Mouse (Mus musculus): ENCODE measurements around the gene Fbxl19. TPM values are rescaled to one million over a fixed set of nuclear protein-coding genes. Genes with fewer than 3 reads are reported as not detected.
"Not testable (repeated sequence)": the region's sequence is repeated elsewhere in the genome, so short reads cannot be mapped to it uniquely, and the experiment has no call there.

The Fbxl19 gene
- polyA plus RNA-seq, 1 experiment from 2014 or later, result 3.2 TPM

- peak overlapping the region; percentile 94 for H3K27ac ChIP-seq (ENCODE audit: low read length)
- no peaks in the 10 kb centered on the region for H3K27me3 ChIP-seq (ENCODE audit: control insufficient read depth, insufficient read depth, low read length)
- peak overlapping the region; percentile 94 for H3K4me2 ChIP-seq (ENCODE audit: low read depth, low read length)
- peak overlapping the region; percentile 72 for H3K4me3 ChIP-seq (replicated peaks; ENCODE audit: low read length)
- peaks cover 11% of the 10 kb centered on the region for H3K4me1 ChIP-seq (ENCODE audit: control insufficient read depth, insufficient read depth, low read length)
- H3K36me3 ChIP-seq (ENCODE audit: control insufficient read depth, insufficient read depth, low read length), result peaks cover 4% of the 10 kb centered on the region; the same call in 1 of the 2 replicates
- H3K9ac ChIP-seq (ENCODE audit: low read length), result peak overlapping the region; percentile 92
- ATAC-seq (ENCODE audit: insufficient read depth, low FRiP score), result peak; percentile 90
- H3K9me3 ChIP-seq (replicated peaks; ENCODE audit: control insufficient read depth, low read length), result no peaks in the 10 kb centered on the region
- 1% methylated on average over 13 of the region's 16 CpGs for WGBS
Observed at GRCm38 (mm10) chr7:127768997-127769593, 24.8 kb downstream of the Fbxl19 start.

- Histone ChIP-seq H3K4me2 (ENCODE audit: low read depth, low read length) (peak within 1 kb of the TSS; percentile 94), H3K36me3 (ENCODE audit: control insufficient read depth, insufficient read depth, low read length) (0 out of 2 replicates have a peak, but pooled peaks cover 4% of the 10 kb centered on the region), H3K4me1 (ENCODE audit: control insufficient read depth, insufficient read depth, low read length) (peaks cover 11% of the 10 kb centered on the region), H3K9ac (ENCODE audit: low read length) (peak within 1 kb of the TSS; percentile 92), H3K9me3 (replicated peaks; ENCODE audit: control insufficient read depth, low read length) (no peaks in the 10 kb centered on the region), H3K4me3 (replicated peaks; ENCODE audit: low read length) (peak within 1 kb of the TSS; percentile 72), H3K27ac (ENCODE audit: low read length) (peak within 1 kb of the TSS; percentile 94), H3K27me3 (ENCODE audit: control insufficient read depth, insufficient read depth, low read length) (no peaks in the 10 kb centered on the region)
- 0% methylated on average over 24 of the region's 24 CpGs for WGBS
- ATAC-seq (ENCODE audit: insufficient read depth, low FRiP score), result peak; percentile 82
Observed at GRCm38 (mm10) chr7:127769651-127770038, 25.3 kb downstream of the Fbxl19 start, which contains the start of gene Orai3. Gene Orai3, plus strand, starts transcription at chr7:127769815.

GRCm38 (mm10) chr7:127770039-127770905 lies 25.9 kb downstream of the Fbxl19 start:
- Histone ChIP-seq H3K4me2 (ENCODE audit: low read depth, low read length) (peak overlapping the region; percentile 94), H3K9ac (ENCODE audit: low read length) (peak overlapping the region; percentile 92), H3K27me3 (ENCODE audit: control insufficient read depth, insufficient read depth, low read length) (no peaks in the 10 kb centered on the region), H3K9me3 (replicated peaks; ENCODE audit: control insufficient read depth, low read length) (no peaks in the 10 kb centered on the region), H3K36me3 (ENCODE audit: control insufficient read depth, insufficient read depth, low read length) (0 out of 2 replicates have a peak, but pooled peaks cover 4% of the 10 kb centered on the region), H3K4me1 (ENCODE audit: control insufficient read depth, insufficient read depth, low read length) (peaks cover 11% of the 10 kb centered on the region), H3K27ac (ENCODE audit: low read length) (peak overlapping the region; percentile 94), H3K4me3 (replicated peaks; ENCODE audit: low read length) (peak overlapping the region; percentile 72)
- peak; percentile 10 for ATAC-seq (ENCODE audit: insufficient read depth, low FRiP score)
- 2% methylated on average over 27 of the region's 27 CpGs for WGBS

- 60% methylated on average over 5 of the region's 5 CpGs for WGBS
- H3K27me3 ChIP-seq (ENCODE audit: control insufficient read depth, insufficient read depth, low read length), result no peaks in the 10 kb centered on the region
- H3K9me3 ChIP-seq (replicated peaks; ENCODE audit: control insufficient read depth, low read length), result no peaks in the 10 kb centered on the region
- H3K4me3 ChIP-seq (replicated peaks; ENCODE audit: low read length), result no peak overlapping the region
- peak overlapping the region; percentile 94 for H3K4me2 ChIP-seq (ENCODE audit: low read depth, low read length)
- no peak overlapping the region; the same call in 1 of the 2 replicates for H3K9ac ChIP-seq (ENCODE audit: low read length)
- no peak for ATAC-seq (ENCODE audit: insufficient read depth, low FRiP score)
- peaks cover 14% of the 10 kb centered on the region for H3K4me1 ChIP-seq (ENCODE audit: control insufficient read depth, insufficient read depth, low read length)
- peak overlapping the region; percentile 94; the same call in 1 of the 2 replicates for H3K27ac ChIP-seq (ENCODE audit: low read length)
- no peaks in the 10 kb centered on the region for H3K36me3 ChIP-seq (ENCODE audit: control insufficient read depth, insufficient read depth, low read length)
Observed at GRCm38 (mm10) chr7:127771262-127771661, 26.9 kb downstream of the Fbxl19 start.

GRCm38 (mm10) chr7:127772080-127772479 lies 27.7 kb downstream of the Fbxl19 start:
- H3K4me1 ChIP-seq (ENCODE audit: control insufficient read depth, insufficient read depth, low read length), result peaks cover 14% of the 10 kb centered on the region
- no peak overlapping the region for H3K9ac ChIP-seq (ENCODE audit: low read length)
- WGBS, result 46% methylated on average over 3 of the region's 3 CpGs
- no peak overlapping the region for H3K4me3 ChIP-seq (replicated peaks; ENCODE audit: low read length)
- H3K27me3 ChIP-seq (ENCODE audit: control insufficient read depth, insufficient read depth, low read length), result no peaks in the 10 kb centered on the region
- ATAC-seq (ENCODE audit: insufficient read depth, low FRiP score), result no peak
- no peaks in the 10 kb centered on the region for H3K36me3 ChIP-seq (ENCODE audit: control insufficient read depth, insufficient read depth, low read length)
- no peak overlapping the region for H3K4me2 ChIP-seq (ENCODE audit: low read depth, low read length)
- no peaks in the 10 kb centered on the region for H3K9me3 ChIP-seq (replicated peaks; ENCODE audit: control insufficient read depth, low read length)
- H3K27ac ChIP-seq (ENCODE audit: low read length), result peak overlapping the region; percentile 41; the same call in 1 of the 2 replicates

GRCm38 (mm10) chr7:127772557-127772956 lies 28.2 kb downstream of the Fbxl19 start:
- Histone ChIP-seq H3K4me3 (replicated peaks; ENCODE audit: low read length) (no peak overlapping the region), H3K9me3 (replicated peaks; ENCODE audit: control insufficient read depth, low read length) (no peaks in the 10 kb centered on the region), H3K36me3 (ENCODE audit: control insufficient read depth, insufficient read depth, low read length) (no peaks in the 10 kb centered on the region), H3K4me2 (ENCODE audit: low read depth, low read length) (no peak overlapping the region), H3K4me1 (ENCODE audit: control insufficient read depth, insufficient read depth, low read length) (peaks cover 14% of the 10 kb centered on the region), H3K27me3 (ENCODE audit: control insufficient read depth, insufficient read depth, low read length) (no peaks in the 10 kb centered on the region), H3K27ac (ENCODE audit: low read length) (peak overlapping the region; percentile 41; the same call in 1 of the 2 replicates), H3K9ac (ENCODE audit: low read length) (no peak overlapping the region)
- 89% methylated on average over 1 of the region's 1 CpGs for WGBS
- no peak for ATAC-seq (ENCODE audit: insufficient read depth, low FRiP score)

- Histone ChIP-seq H3K27me3 (ENCODE audit: control insufficient read depth, insufficient read depth, low read length) (no peaks in the 10 kb centered on the region), H3K4me2 (ENCODE audit: low read depth, low read length) (no peak overlapping the region), H3K4me3 (replicated peaks; ENCODE audit: low read length) (no peak overlapping the region), H3K36me3 (ENCODE audit: control insufficient read depth, insufficient read depth, low read length) (no peaks in the 10 kb centered on the region), H3K4me1 (ENCODE audit: control insufficient read depth, insufficient read depth, low read length) (peaks cover 23% of the 10 kb centered on the region), H3K9me3 (replicated peaks; ENCODE audit: control insufficient read depth, low read length) (no peaks in the 10 kb centered on the region), H3K9ac (ENCODE audit: low read length) (no peak overlapping the region), H3K27ac (ENCODE audit: low read length) (no peak overlapping the region)
- no peak for ATAC-seq (ENCODE audit: insufficient read depth, low FRiP score)
- WGBS, result 36% methylated on average over 9 of the region's 9 CpGs
Observed at GRCm38 (mm10) chr7:127773664-127774384, 29.5 kb downstream of the Fbxl19 start.

- peak overlapping the region; percentile 100 for H3K27ac ChIP-seq (ENCODE audit: low read length)
- not testable (repeated sequence) for H3K9me3 ChIP-seq (replicated peaks; ENCODE audit: control insufficient read depth, low read length); H3K27me3 ChIP-seq (ENCODE audit: control insufficient read depth, insufficient read depth, low read length); ATAC-seq (ENCODE audit: insufficient read depth, low FRiP score); H3K36me3 ChIP-seq (ENCODE audit: control insufficient read depth, insufficient read depth, low read length)
- WGBS, result 74% methylated on average over 7 of the region's 7 CpGs
- H3K4me1 ChIP-seq (ENCODE audit: control insufficient read depth, insufficient read depth, low read length), result peaks cover 18% of the 10 kb centered on the region
- peak overlapping the region; percentile 70 for H3K4me2 ChIP-seq (ENCODE audit: low read depth, low read length)
- peak overlapping the region; percentile 92 for H3K9ac ChIP-seq (ENCODE audit: low read length)
- peak overlapping the region; percentile 86 for H3K4me3 ChIP-seq (replicated peaks; ENCODE audit: low read length)
Observed at GRCm38 (mm10) chr7:127775837-127776236, 31.5 kb downstream of the Fbxl19 start.
